Mouse (Mus musculus) MEL (cell line): ENCODE measurements at regions not wholly inside any gene's neighbourhood (a gene's known extent, or its start where the extent isn't known, plus 50 kb on each side); places are given as distances from the start of the nearest gene placed in this dataset.

Experiments used
- CHD2 ChIP-seq: IDR thresholded peaks from 2 replicates; pipeline ENCODE4 v1.6.1; 2011; ENCODE audit warnings: low read length, improper control_type of control experiment
- CTCF ChIP-seq, 3 experiments: IDR thresholded peaks in 2 of 3; conservative IDR thresholded peaks in 1 of 3; 2 replicates each; pipeline ENCODE4 v1.5.1; 2011 to 2012; ENCODE audit warnings: low read length in 3 of 3, low read depth in 2 of 3, mild to moderate bottlenecking in 2 of 3, improper control_type of control experiment in 1 of 3, inconsistent platforms in 1 of 3, mixed read lengths in 1 of 3, moderate library complexity in 1 of 3; ENCODE audit not compliant: control insufficient read depth in 1 of 3, insufficient read depth in 1 of 3, poor library complexity in 1 of 3, severe bottlenecking in 1 of 3
- EP300 ChIP-seq, 2 experiments: IDR thresholded peaks; 2 replicates each; pipeline ENCODE4 v1.6.1; 2011; ENCODE audit warnings: improper control_type of control experiment in 2 of 2, low read length in 2 of 2, low read depth in 1 of 2, mild to moderate bottlenecking in 1 of 2
- GATA1 ChIP-seq: IDR thresholded peaks from 2 replicates; pipeline ENCODE4 v1.6.1; 2011; ENCODE audit warnings: low read depth, low read length, improper control_type of control experiment
- MAX ChIP-seq: IDR thresholded peaks from 2 replicates; pipeline ENCODE4 v1.6.1; 2011; ENCODE audit warnings: low read length, improper control_type of control experiment
- MYC ChIP-seq: IDR thresholded peaks from 2 replicates; pipeline ENCODE4 v1.6.1; 2011; ENCODE audit warnings: low read depth, mild to moderate bottlenecking, low read length, improper control_type of control experiment, moderate library complexity
- POLR2A ChIP-seq, 2 experiments: IDR thresholded peaks; 2 replicates each; pipeline ENCODE4 v1.6.1; 2011 to 2012; ENCODE audit warnings: low read length in 2 of 2, mild to moderate bottlenecking in 2 of 2, control low read depth in 1 of 2, improper control_type of control experiment in 1 of 2, low read depth in 1 of 2, moderate library complexity in 1 of 2; ENCODE audit not compliant: control insufficient read depth in 1 of 2, insufficient read depth in 1 of 2, poor library complexity in 1 of 2
- RAD21 ChIP-seq: IDR thresholded peaks from 2 replicates; pipeline ENCODE4 v1.6.1; 2011; ENCODE audit warnings: mild to moderate bottlenecking, low read depth, low read length, improper control_type of control experiment
- SIN3A ChIP-seq: IDR thresholded peaks from 2 replicates; pipeline ENCODE4 v1.6.1; 2012; ENCODE audit warnings: low read length, improper control_type of control experiment, inconsistent platforms
- SMC3 ChIP-seq: IDR thresholded peaks from 2 replicates; pipeline ENCODE4 v1.6.1; 2011; ENCODE audit warnings: low read depth, low read length, improper control_type of control experiment
- TCF12 ChIP-seq: IDR thresholded peaks from 2 replicates; pipeline ENCODE4 v1.6.1; 2014; ENCODE audit warnings: low read depth, mild to moderate bottlenecking, inconsistent platforms, low read length, improper control_type of control experiment, moderate library complexity
- ZC3H11A ChIP-seq: IDR thresholded peaks from 2 replicates; pipeline ENCODE4 v1.6.1; 2012; ENCODE audit warnings: low read depth, mild to moderate bottlenecking, inconsistent platforms, low read length, improper control_type of control experiment
- ZMIZ1 ChIP-seq: IDR thresholded peaks from 2 replicates; pipeline ENCODE4 v1.6.1; 2012; ENCODE audit warnings: low read depth, mild to moderate bottlenecking, inconsistent platforms, low read length, improper control_type of control experiment, moderate library complexity

GRCm38 (mm10) chr13:111874330-111874729 is 65.5 kb upstream of the Map3k1 start:
- no peak for TF ChIP-seq CTCF (IDR thresholded peaks at IDR 0.05 in 2 of 3, conservative IDR thresholded peaks at IDR 0.05 in 1 of 3; ENCODE audit: control insufficient read depth in 1 of 3, insufficient read depth in 1 of 3, low read depth in 2 of 3, low read length in 3 of 3, poor library complexity in 1 of 3, severe bottlenecking in 1 of 3)
- TF ChIP-seq TCF12: no peak
- no peak for TF ChIP-seq ZMIZ1
- TF ChIP-seq POLR2A (IDR thresholded peaks at IDR 0.05; ENCODE audit: control insufficient read depth in 1 of 2, insufficient read depth in 1 of 2, low read depth in 1 of 2, low read length in 2 of 2, poor library complexity in 1 of 2): no peak
- no peak for TF ChIP-seq ZC3H11A
- TF ChIP-seq SIN3A: no peak
- TF ChIP-seq CHD2: no peak
- TF ChIP-seq SMC3: no peak
- no peak for TF ChIP-seq MYC
- no peak for TF ChIP-seq MAX
- no peak for TF ChIP-seq GATA1
- no peak for TF ChIP-seq RAD21
- no peak for TF ChIP-seq EP300 (IDR thresholded peaks at IDR 0.05; ENCODE audit: low read depth in 1 of 2, low read length in 2 of 2)
